Mouse (Mus musculus) lung, embryonic 15.5 days (tissue): ENCODE results near the gene Draxin. TPM values are rescaled to one million over a fixed set of nuclear protein-coding genes. Genes with fewer than 3 reads are reported as not detected.
"Not testable (repeated sequence)": the region's sequence is repeated elsewhere in the genome, so short reads cannot be mapped to it uniquely, and the experiment has no call there.

Experiments
- ATAC-seq: fragments of 200-750 bp; cut with Nextera tagmentation; 2 replicates; pipeline ENCODE4 v1.8.0; 2017; ENCODE audit warnings: moderate number of reproducible peaks, borderline replicate concordance; ENCODE audit not compliant: low FRiP score, low TSS enrichment; ENCODE audit errors: extremely low read depth
- H3K27ac ChIP-seq: fragments of 300-500 bp; sonication (generic); 2 replicates; pipeline ENCODE4 v1.5.1; 2015; ENCODE audit warnings: moderate library complexity, mild to moderate bottlenecking, inconsistent platforms
- H3K27me3 ChIP-seq: fragments of 300-500 bp; sonication (generic); 2 replicates; pipeline ENCODE4 v1.6.1; 2015; ENCODE audit warnings: inconsistent platforms
- H3K36me3 ChIP-seq: fragments of 300-500 bp; sonication (generic); 2 replicates; pipeline ENCODE4 v1.6.1; 2015; ENCODE audit warnings: inconsistent platforms
- H3K4me1 ChIP-seq: fragments of 300-500 bp; sonication (generic); 2 replicates; pipeline ENCODE4 v1.6.1; 2015; ENCODE audit warnings: inconsistent platforms
- H3K4me2 ChIP-seq: fragments of 300-500 bp; sonication (generic); 2 replicates; pipeline ENCODE4 v1.6.1; 2015; ENCODE audit warnings: inconsistent platforms, mild to moderate bottlenecking, moderate library complexity
- H3K4me3 ChIP-seq: fragments of 300-500 bp; sonication (generic); 2 replicates; pipeline ENCODE4 v1.5.1; 2015; ENCODE audit warnings: mild to moderate bottlenecking, inconsistent platforms
- H3K9ac ChIP-seq: fragments of 300-500 bp; sonication (generic); 2 replicates; pipeline ENCODE4 v1.6.1; 2015; ENCODE audit warnings: inconsistent platforms
- H3K9me3 ChIP-seq: fragments of 300-500 bp; sonication (generic); 2 replicates; pipeline ENCODE4 v1.6.1; 2016; ENCODE audit warnings: inconsistent platforms
- WGBS: fragments of 180-500 bp; shearing (Covaris S2); methylation state at CpG from one replicate; pipeline ENCODE4 v1.1.7; 2015; 5-methylcytosine and 5-hydroxymethylcytosine counted together
- polyA plus RNA-seq: library from polyadenylated mRNA; unstranded; fragments of >200 nt; fragmentation: Nextera tagmentation; extraction: Ambion mirVana; gene quantifications from 2 replicates; pipeline ENCODE4 v1.2.1, GENCODE M21; 2015

Gene Draxin
- 0.07 TPM in 1 of 2 replicates, not detected in the other for polyA plus RNA-seq

DNA sequence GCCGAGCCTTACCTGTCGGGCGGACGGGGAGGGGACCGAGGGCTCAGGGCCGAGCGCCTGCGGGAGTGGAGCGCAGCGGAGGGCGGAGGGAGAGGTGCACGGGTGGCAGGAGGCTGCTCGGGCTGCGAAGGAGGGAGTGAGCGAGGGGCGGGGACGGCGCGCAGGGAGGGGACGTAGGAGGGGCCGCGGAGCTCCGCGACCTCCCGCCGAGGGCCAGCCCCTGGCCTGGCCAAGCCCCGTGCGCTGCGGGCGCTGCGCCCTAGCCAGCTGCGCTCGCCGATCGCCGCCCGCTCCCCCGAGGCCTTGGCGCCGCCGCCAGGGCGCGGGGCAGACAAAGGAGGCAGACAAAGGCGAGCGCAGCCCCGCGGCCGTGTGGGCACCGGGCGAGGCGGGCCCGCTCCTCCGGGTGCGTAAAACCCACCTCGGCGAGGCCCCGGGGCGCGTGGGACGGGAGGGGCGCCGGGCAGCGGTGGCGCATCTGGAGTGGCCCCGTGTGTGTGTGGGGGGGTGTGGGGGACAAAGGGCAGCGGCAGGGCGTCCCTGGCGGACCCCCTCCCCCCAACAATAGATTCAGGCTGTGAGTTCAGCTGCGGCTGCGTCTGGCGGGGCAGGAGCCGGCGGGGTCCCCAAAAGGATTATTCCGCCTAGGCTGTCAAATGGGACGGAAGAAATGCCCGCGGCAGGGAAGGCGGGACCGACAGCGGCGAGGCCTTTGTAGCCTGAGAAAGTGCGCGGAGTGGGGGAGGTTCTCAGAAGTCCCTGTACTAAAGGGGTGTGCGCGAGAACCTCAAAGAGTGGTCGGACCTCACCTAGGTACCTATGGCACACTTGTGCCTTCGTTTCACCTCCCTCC is at the start of gene Draxin:
Gene Draxin, minus strand, starts transcription at position 138 of the 853 bp plus-strand sequence.
- peak within 1 kb of the TSS; percentile 99 for H3K4me2 ChIP-seq
- no peaks in the 10 kb centered on the region for H3K9me3 ChIP-seq
- 0% methylated on average over 65 of the region's 87 CpGs for WGBS
- ATAC-seq, result peak; percentile 93
- peak within 1 kb of the TSS; percentile 67 for H3K4me3 ChIP-seq
- H3K9ac ChIP-seq, result peak within 1 kb of the TSS; percentile 54
- no peaks in the 10 kb centered on the region for H3K36me3 ChIP-seq
- H3K4me1 ChIP-seq, result peaks cover 16% of the 10 kb centered on the region
- peaks cover 49% of the 10 kb centered on the region for H3K27me3 ChIP-seq
- no peak within 1 kb of the TSS for H3K27ac ChIP-seq

DNA sequence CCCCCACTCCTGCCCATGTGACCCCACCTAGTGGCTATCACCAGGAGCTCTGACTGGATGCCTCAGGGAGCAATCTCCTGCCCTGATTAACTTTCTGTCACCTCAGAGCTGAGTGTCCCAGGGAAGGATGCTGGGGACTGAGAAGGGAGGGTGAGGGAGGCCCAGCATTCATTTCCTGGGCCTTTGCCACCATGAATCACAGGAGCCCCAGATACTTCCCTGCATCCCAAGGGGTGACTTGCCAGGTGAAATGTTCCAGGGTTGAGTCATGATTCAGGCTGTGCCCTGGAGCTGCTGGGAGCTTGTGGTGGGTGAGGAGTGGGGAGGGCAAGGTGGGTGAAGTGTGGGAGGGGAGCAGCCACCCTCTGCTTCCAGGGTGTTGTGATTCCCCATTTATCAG is 47.2 kb upstream of the Draxin start:
- peaks cover 49% of the 10 kb centered on the region for H3K27me3 ChIP-seq
- H3K9me3 ChIP-seq, result no peaks in the 10 kb centered on the region
- H3K36me3 ChIP-seq, result no peaks in the 10 kb centered on the region
- ATAC-seq, result no peak
- no peak overlapping the region for H3K4me3 ChIP-seq
- H3K4me2 ChIP-seq, result no peak overlapping the region
- H3K4me1 ChIP-seq, result no peaks in the 10 kb centered on the region
- no peak overlapping the region for H3K9ac ChIP-seq
- H3K27ac ChIP-seq, result no peak overlapping the region

DNA sequence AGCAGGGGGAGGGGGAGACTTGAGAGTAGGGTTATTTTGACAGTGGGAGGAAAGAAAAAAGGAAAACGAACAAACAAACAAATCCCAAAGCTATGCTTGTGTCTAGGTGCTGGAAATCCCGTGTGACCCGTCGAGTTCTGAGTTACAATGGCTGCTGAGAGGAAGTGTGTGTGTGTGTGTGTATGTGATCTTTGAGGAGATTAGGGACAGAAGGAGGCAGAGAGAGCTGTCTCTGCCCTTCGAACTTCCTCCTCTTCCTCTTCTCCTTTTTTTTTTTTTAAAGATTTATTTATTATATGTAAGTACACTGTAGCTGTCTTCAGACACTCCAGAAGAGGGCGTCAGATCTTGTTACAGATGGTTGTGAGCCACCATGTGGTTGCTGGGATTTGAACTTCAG is 46.1 kb upstream of the Draxin start:
- not testable (repeated sequence) for ATAC-seq, H3K9ac ChIP-seq, H3K4me3 ChIP-seq, H3K36me3 ChIP-seq, H3K4me2 ChIP-seq, H3K9me3 ChIP-seq, H3K4me1 ChIP-seq, H3K27ac ChIP-seq
- WGBS, result 45% methylated on average over 5 of the region's 6 CpGs
- peaks cover 60% of the 10 kb centered on the region for H3K27me3 ChIP-seq

DNA sequence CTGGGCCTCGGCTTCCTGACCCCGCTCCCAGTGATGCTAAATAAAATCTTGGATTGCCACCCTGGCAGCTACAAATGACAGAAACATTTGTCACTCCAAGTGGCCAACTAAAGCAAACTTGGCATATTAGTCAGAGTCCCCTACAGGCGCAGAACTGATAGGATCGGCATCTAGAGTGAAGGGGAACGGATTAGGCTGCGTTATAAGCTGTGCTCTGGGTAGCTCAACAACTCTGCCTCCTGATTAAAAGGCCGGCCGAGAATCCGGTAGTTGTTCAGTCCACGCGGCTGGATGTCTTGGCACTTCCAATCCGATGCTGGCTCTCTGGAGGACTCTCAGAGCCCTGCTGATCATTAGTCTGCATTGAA is 44.0 kb upstream of the Draxin start:
- H3K4me1 ChIP-seq, result no peaks in the 10 kb centered on the region
- H3K9ac ChIP-seq, result no peak overlapping the region
- H3K4me2 ChIP-seq, result no peak overlapping the region
- H3K27ac ChIP-seq, result no peak overlapping the region
- ATAC-seq, result no peak
- H3K4me3 ChIP-seq, result no peak overlapping the region
- peaks cover 80% of the 10 kb centered on the region for H3K27me3 ChIP-seq
- no peaks in the 10 kb centered on the region for H3K9me3 ChIP-seq
- WGBS, result 10% methylated on average over 12 of the region's 12 CpGs
- H3K36me3 ChIP-seq, result no peaks in the 10 kb centered on the region

DNA sequence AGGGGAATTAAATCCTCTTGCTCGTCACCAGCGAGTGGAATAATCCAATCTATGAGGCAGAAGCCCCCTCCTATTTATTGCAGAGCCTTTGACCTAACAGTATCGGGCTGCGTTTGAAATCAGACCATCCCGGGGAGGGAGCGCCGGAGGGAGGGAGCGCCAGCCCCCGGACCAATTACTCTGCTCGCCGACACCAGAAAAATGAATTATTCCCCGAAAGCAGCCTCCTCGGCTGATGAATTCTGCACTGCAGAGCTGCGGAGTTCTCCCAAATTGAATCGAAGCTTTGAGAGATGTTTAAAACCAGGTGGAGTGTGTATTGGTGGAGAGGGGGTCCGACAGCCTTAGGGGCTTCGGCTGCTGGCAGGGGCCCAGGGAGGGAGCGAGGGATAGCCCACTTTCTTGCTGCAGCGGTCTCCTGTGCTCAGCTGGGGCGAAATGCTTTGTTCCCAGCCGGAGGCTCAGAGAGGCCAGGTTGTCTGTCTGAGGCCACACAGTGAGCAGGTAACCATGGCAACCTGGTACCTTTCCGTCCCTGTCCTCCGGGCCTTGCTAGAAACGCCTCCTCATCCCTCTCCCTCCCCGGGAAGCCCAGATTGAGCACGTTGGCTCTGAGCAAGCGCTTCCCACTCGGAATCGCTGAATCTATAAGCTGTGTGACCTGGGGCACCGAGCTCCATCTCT is 43.5 kb upstream of the Draxin start:
- H3K9me3 ChIP-seq, result no peaks in the 10 kb centered on the region
- H3K27ac ChIP-seq, result no peak overlapping the region
- no peaks in the 10 kb centered on the region for H3K36me3 ChIP-seq
- H3K4me1 ChIP-seq, result no peaks in the 10 kb centered on the region
- ATAC-seq, result no peak
- H3K9ac ChIP-seq, result no peak overlapping the region
- H3K4me3 ChIP-seq, result no peak overlapping the region
- 3% methylated on average over 30 of the region's 30 CpGs for WGBS
- H3K4me2 ChIP-seq, result no peak overlapping the region
- peaks cover 82% of the 10 kb centered on the region for H3K27me3 ChIP-seq

DNA sequence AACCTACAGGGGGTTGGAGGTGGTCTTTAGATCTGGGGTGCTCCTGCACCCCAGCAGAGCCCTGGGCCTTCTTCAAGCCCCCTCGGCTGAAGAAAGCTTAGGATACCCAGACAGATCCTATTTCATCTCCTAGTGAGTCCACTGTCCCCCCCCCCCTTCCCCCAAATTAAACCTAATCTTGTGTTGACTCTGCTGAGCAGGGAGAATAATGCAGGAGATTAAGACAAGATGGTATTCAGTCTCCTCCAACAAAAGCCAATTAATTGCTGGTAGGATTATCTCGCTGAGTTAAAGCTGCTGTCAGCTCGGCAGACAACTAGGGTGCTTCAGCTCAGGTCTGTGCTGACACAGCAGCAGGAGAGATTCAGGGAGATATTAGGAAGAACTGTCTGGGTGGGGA is 40.8 kb upstream of the Draxin start:
- Histone ChIP-seq H3K27me3 (peaks cover 83% of the 10 kb centered on the region), H3K36me3 (no peaks in the 10 kb centered on the region), H3K4me1 (no peaks in the 10 kb centered on the region), H3K27ac (no peak overlapping the region), H3K4me3 (no peak overlapping the region), H3K9ac (no peak overlapping the region), H3K9me3 (no peaks in the 10 kb centered on the region), H3K4me2 (no peak overlapping the region)
- WGBS, result 44% methylated on average over 3 of the region's 3 CpGs
- ATAC-seq, result no peak

DNA sequence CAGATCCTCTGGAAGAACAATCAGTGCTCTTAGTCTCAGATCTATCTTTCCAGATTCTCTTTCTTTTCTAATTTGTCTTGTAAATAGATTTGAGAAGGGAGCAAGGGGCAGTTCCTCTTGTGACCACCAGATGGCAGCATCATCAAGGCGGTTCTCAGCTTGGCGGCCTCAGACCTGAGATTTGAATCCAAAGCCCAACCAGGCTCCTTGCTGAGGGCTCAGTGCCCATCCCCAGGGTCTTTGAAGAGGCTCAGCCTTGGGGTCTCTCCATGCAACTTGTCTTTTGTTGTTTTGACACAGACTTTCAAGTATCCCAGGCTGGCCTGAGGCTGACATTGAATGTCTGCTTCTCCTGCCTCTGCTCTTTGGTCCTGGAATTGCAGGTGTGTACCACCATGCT is 40.3 kb upstream of the Draxin start:
- H3K27ac ChIP-seq, result no peak overlapping the region
- H3K9me3 ChIP-seq, result no peaks in the 10 kb centered on the region
- H3K4me3 ChIP-seq, result no peak overlapping the region
- no peaks in the 10 kb centered on the region for H3K4me1 ChIP-seq
- WGBS, result 4% methylated on average over 2 of the region's 2 CpGs
- H3K4me2 ChIP-seq, result no peak overlapping the region
- H3K36me3 ChIP-seq, result no peaks in the 10 kb centered on the region
- H3K27me3 ChIP-seq, result peaks cover 83% of the 10 kb centered on the region
- ATAC-seq, result no peak
- H3K9ac ChIP-seq, result no peak overlapping the region

DNA sequence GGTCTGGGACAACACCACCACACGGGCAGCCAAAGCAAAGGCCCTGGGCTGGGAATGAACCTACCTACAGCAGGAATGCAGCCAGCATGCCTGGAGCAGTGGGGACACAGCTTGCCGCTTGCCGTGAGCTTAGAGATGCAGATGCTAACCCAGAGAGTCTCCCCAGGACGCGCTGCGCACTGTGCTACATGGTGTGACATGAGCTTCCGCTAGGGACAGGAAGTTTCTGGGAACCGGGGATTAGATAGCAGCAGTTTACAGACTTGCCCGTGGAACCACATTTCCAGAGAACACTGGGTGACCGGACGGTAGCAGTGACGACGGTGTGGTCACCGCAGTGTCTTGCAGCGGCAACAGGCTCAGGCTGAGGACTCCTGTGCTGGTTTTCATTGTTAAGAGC is 39.1 kb upstream of the Draxin start:
- H3K9ac ChIP-seq, result no peak overlapping the region
- H3K36me3 ChIP-seq, result no peaks in the 10 kb centered on the region
- no peak for ATAC-seq
- 0 out of 2 replicates have a peak, but pooled peaks cover 2% of the 10 kb centered on the region for H3K4me1 ChIP-seq
- no peak overlapping the region for H3K4me3 ChIP-seq
- 20% methylated on average over 15 of the region's 15 CpGs for WGBS
- H3K27ac ChIP-seq, result no peak overlapping the region
- H3K27me3 ChIP-seq, result peaks cover 83% of the 10 kb centered on the region
- H3K9me3 ChIP-seq, result no peaks in the 10 kb centered on the region
- no peak overlapping the region for H3K4me2 ChIP-seq

DNA sequence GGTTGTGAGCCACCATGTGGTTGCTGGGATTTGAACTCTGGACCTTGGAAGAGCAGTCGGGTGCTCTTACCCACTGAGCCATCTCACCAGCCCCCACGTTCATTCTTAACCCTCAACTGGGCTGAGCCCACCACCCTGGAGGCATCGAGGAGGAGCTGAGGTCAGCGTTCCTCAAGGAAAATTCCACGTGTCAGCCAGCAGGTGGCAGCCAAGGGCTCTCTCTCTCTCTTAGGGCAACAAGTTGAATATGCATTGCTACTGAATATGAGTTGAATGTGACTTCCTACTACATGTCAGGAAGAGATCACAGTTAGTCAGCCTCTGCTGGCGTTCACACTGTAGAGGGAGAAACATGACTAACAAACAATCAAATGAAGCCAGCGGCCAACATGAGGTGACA is 37.8 kb upstream of the Draxin start:
- H3K4me2 ChIP-seq, result no peak overlapping the region
- WGBS, result 17% methylated on average over 7 of the region's 7 CpGs
- peaks cover 83% of the 10 kb centered on the region for H3K27me3 ChIP-seq
- H3K36me3 ChIP-seq, result no peaks in the 10 kb centered on the region
- no peak overlapping the region for H3K27ac ChIP-seq
- peaks cover 11% of the 10 kb centered on the region; the same call in 1 of the 2 replicates for H3K4me1 ChIP-seq
- H3K9me3 ChIP-seq, result no peaks in the 10 kb centered on the region
- H3K4me3 ChIP-seq, result no peak overlapping the region
- no peak for ATAC-seq
- no peak overlapping the region for H3K9ac ChIP-seq

DNA sequence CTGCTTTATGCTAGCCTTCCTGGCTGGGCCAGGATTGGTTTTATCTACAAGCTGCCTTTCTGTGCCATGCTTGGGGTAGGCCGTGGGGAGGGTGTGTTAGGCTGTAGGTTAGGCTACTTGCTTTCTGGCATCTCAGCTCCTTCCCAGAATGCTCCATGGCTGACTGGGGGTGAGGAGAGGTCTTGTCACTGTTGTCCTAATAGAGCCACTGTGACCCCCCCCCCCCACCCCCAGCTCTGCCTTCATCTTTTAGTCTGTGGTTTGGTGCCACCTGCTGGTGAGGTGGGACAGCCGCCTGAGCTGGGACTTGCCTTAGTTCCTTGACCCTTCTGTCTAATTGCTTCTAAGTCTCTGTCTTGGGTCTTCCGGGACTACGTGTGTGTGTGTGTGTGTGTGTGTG is 36.5 kb upstream of the Draxin start:
- H3K27me3 ChIP-seq, result peaks cover 83% of the 10 kb centered on the region
- H3K4me2 ChIP-seq, result no peak overlapping the region; the same call in 1 of the 2 replicates
- H3K4me3 ChIP-seq, result no peak overlapping the region
- no peaks in the 10 kb centered on the region for H3K36me3 ChIP-seq
- 16% methylated on average over 4 of the region's 4 CpGs for WGBS
- peaks cover 11% of the 10 kb centered on the region; the same call in 1 of the 2 replicates for H3K4me1 ChIP-seq
- ATAC-seq, result no peak
- no peak overlapping the region for H3K9ac ChIP-seq
- no peak overlapping the region for H3K27ac ChIP-seq
- no peaks in the 10 kb centered on the region for H3K9me3 ChIP-seq

DNA sequence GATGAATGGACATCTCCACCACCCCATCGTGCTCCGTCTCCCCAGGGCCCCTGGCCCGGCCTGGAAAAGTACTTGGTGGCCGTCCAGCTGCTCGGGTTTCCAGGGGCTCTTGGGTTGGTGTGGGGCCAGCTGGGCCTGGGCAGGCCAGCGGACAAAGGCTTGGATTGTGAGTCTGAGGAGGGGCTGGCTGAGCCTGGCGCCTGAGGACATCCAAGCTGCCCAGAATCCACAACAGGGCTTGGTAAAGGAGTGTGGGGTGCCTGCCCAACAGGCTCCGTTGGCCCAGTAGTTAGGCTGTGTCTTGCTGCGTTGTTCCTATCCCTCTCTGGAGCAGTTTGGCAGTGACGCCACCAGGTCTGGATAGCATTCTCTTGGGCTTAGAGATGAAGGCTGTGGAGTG is 35.9 kb upstream of the Draxin start:
- H3K9ac ChIP-seq, result no peak overlapping the region

DNA sequence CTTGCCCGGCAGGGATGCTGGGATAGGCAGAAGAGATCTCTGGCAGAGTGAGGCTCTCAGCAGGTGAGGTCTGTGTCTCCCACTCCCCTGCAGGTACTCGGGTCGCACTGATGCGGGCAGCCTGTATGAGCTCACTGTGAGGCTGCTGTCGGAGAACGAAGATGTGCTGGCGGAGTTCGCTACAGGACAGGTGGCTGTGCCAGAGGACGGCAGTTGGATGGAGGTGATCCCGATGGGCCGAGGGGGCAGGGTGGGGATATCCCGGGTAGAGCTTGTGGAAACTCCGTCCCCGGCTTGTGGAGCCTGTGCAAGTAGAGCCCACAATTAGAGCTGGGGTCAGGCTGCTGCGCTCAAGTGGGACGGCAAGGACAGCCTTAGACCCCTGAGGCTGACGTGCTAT is 35.1 kb upstream of the Draxin start:
- no peak overlapping the region for H3K4me3 ChIP-seq

More for the DNA sequence above, 35.9 kb upstream of the Draxin start:
- H3K9me3 ChIP-seq, result no peaks in the 10 kb centered on the region
- peaks cover 83% of the 10 kb centered on the region for H3K27me3 ChIP-seq
- no peak overlapping the region; the same call in 1 of the 2 replicates for H3K4me2 ChIP-seq
- no peak for ATAC-seq
- 5% methylated on average over 10 of the region's 10 CpGs for WGBS
- H3K4me1 ChIP-seq, result peaks cover 11% of the 10 kb centered on the region; the same call in 1 of the 2 replicates
- no peaks in the 10 kb centered on the region for H3K36me3 ChIP-seq
- H3K4me3 ChIP-seq, result no peak overlapping the region
- H3K27ac ChIP-seq, result no peak overlapping the region

More for the DNA sequence above, 35.1 kb upstream of the Draxin start:
- 5% methylated on average over 17 of the region's 17 CpGs for WGBS
- Histone ChIP-seq H3K4me2 (no peak overlapping the region), H3K9ac (no peak overlapping the region), H3K27me3 (peaks cover 84% of the 10 kb centered on the region), H3K27ac (no peak overlapping the region), H3K36me3 (no peaks in the 10 kb centered on the region), H3K9me3 (no peaks in the 10 kb centered on the region), H3K4me1 (peaks cover 15% of the 10 kb centered on the region; the same call in 1 of the 2 replicates)
- no peak for ATAC-seq
